Mouse (Mus musculus): ENCODE measurements around the gene Sirt5. TPM values are rescaled to one million over a fixed set of nuclear protein-coding genes. Genes with fewer than 3 reads are reported as not detected.

The Sirt5 gene
- polyA plus RNA-seq (2015; fragmentation: Illumina TruSeq; extraction: RNeasy Lipid Tissue Mini Kit (QIAGEN cat#74804); ENCODE audit: insufficient read depth, low read depth, low replicate concordance): 2.8 TPM

DNA sequence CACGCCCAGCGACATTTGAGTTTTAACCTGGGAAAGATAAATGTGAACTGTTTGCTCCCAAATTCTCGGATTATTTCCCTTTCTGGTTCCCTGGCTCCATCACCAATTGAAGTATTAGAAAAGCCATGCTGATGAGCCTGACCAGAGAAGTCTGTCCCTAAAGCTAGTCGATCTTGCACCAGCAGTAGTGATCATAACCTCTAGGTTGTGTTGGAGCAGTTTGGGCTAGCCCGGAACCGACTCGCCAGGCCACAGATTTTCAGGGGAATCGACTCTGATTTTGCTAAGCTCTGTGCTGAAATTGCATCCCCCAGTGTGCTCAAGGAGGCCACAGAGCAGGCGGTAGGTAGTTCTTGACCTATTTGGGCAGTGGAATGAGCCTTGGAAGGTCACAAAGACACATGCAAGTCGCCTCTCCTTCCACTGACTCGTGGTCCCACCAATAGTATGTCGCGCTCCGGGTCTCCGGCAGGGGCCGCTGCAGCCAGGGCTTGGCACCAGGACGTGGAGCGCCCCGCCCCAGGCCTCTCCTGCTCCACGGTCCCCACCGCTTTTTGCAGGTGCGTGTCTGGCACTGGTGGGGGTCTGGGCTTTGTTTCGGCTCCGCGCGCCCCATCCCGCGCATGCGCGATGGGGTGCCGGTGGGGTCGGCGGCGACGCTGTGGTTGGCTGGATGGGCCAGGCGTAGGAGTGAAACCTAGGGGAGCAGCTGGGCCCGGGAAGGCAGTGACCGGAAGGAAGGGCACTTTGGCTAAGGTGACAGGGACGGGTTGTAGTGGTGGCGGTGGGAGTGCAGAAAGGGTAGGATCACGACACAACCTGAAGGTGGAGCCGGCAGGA is at the start of gene Sirt5:
Gene Sirt5, plus strand, starts transcription at position 512 of the 840 bp plus-strand sequence.

GRCm38 (mm10) chr13:43398297-43399080 is 33.2 kb downstream of the Sirt5 start, which contains the start of gene Nol7:
Gene Nol7 (plus strand): TSS chr13:43398390.

Other genes with a start within 250 kb of the Sirt5 start
- gene Tbc1d7, start 194.0 kb upstream of the Sirt5 start, polyA plus RNA-seq (2015; fragmentation: Illumina TruSeq; extraction: RNeasy Lipid Tissue Mini Kit (QIAGEN cat#74804); ENCODE audit: insufficient read depth, low read depth, low replicate concordance): 3.0 TPM
- gene Gfod1, start 61.3 kb upstream of the Sirt5 start, polyA plus RNA-seq (2015; fragmentation: Illumina TruSeq; extraction: RNeasy Lipid Tissue Mini Kit (QIAGEN cat#74804); ENCODE audit: insufficient read depth, low read depth, low replicate concordance): 0.63 TPM
- 20.3 TPM for gene Nol7, start 32.9 kb downstream of the Sirt5 start, polyA plus RNA-seq (2015; fragmentation: Illumina TruSeq; extraction: RNeasy Lipid Tissue Mini Kit (QIAGEN cat#74804); ENCODE audit: insufficient read depth, low read depth, low replicate concordance)
- gene Ranbp9, start 115.8 kb downstream of the Sirt5 start, polyA plus RNA-seq (2015; fragmentation: Illumina TruSeq; extraction: RNeasy Lipid Tissue Mini Kit (QIAGEN cat#74804); ENCODE audit: insufficient read depth, low read depth, low replicate concordance): 10.6 TPM
- 7.2 TPM for gene Mcur1, start 194.7 kb downstream of the Sirt5 start, polyA plus RNA-seq (2015; fragmentation: Illumina TruSeq; extraction: RNeasy Lipid Tissue Mini Kit (QIAGEN cat#74804); ENCODE audit: insufficient read depth, low read depth, low replicate concordance)